Mouse (Mus musculus) hindbrain, embryonic 11.5 days (tissue): ENCODE data around the gene Ptges. TPM values are rescaled to one million over a fixed set of nuclear protein-coding genes. Genes with fewer than 3 reads are reported as not detected.
"Not testable (repeated sequence)": the region's sequence is repeated elsewhere in the genome, so short reads cannot be mapped to it uniquely, and the experiment has no call there.

Experiments used
- ATAC-seq: fragments of 200-750 bp; cut with Nextera tagmentation; 2 replicates; pipeline ENCODE4 v1.8.0; 2017; ENCODE audit warnings: mild to moderate bottlenecking, moderate TSS enrichment, moderate library complexity; ENCODE audit not compliant: low FRiP score
- DNase-seq: peaks from one replicate; pipeline ENCODE4 v3.0.0-alpha.2; 2015; ENCODE audit warnings: low spot score
- H3K27ac ChIP-seq: fragments of 300-500 bp; sonication (generic); 2 replicates; pipeline ENCODE4 v1.5.1; 2014; ENCODE audit warnings: mild to moderate bottlenecking, low read depth, low read length
- H3K27me3 ChIP-seq: fragments of 300-500 bp; sonication (generic); 2 replicates; pipeline ENCODE4 v1.6.1; 2014; ENCODE audit warnings: mild to moderate bottlenecking, low read length, moderate library complexity, mixed read lengths; ENCODE audit not compliant: control insufficient read depth, insufficient read depth
- H3K36me3 ChIP-seq: fragments of 300-500 bp; sonication (generic); 2 replicates; pipeline ENCODE4 v1.6.1; 2014; ENCODE audit warnings: mild to moderate bottlenecking, low read length, moderate library complexity, mixed read lengths; ENCODE audit not compliant: control insufficient read depth, insufficient read depth
- H3K4me1 ChIP-seq: fragments of 300-500 bp; sonication (generic); replicated peaks from 2 replicates; pipeline ENCODE4 v1.6.1; 2014; ENCODE audit warnings: low read length, mixed read lengths; ENCODE audit not compliant: control insufficient read depth, insufficient read depth
- H3K4me2 ChIP-seq: fragments of 300-500 bp; sonication (generic); replicated peaks from 2 replicates; pipeline ENCODE4 v1.6.1; 2014; ENCODE audit warnings: mild to moderate bottlenecking, low read depth, low read length
- H3K4me3 ChIP-seq: fragments of 300-500 bp; sonication (generic); 2 replicates; pipeline ENCODE4 v1.5.1; 2014; ENCODE audit warnings: low read depth, low read length
- H3K9ac ChIP-seq: fragments of 300-500 bp; sonication (generic); 2 replicates; pipeline ENCODE4 v1.6.1; 2014; ENCODE audit warnings: low read depth, low read length
- H3K9me3 ChIP-seq: fragments of 300-500 bp; sonication (generic); 2 replicates; pipeline ENCODE4 v1.6.1; 2016; ENCODE audit warnings: low read length; ENCODE audit not compliant: control insufficient read depth
- whole genome bisulfite sequencing: fragments of 180-500 bp; shearing (Covaris S2); extraction: QIAGEN DNeasy Blood & Tissue Kit; methylation state at CpG from one replicate; pipeline ENCODE4 v1.1.7; 2014; 5-methylcytosine and 5-hydroxymethylcytosine counted together
- polyA plus RNA-seq: library from polyadenylated mRNA; unstranded; fragments of >200 nt; fragmentation: Nextera tagmentation; extraction: Ambion mirVana; gene quantifications from 2 replicates; pipeline ENCODE4 v1.2.1, GENCODE M21; 2014

Ptges gene
- polyA plus RNA-seq, 1 experiment from 2014 or later = 5.6 TPM

GRCm38 (mm10) chr2:30933917-30934450 is 4.3 kb upstream of the Ptges start:
- Histone ChIP-seq H3K27ac (no peak overlapping the region), H3K4me2 (no peak overlapping the region), H3K36me3 (no peaks in the 10 kb centered on the region), H3K9ac (no peak overlapping the region), H3K4me3 (no peak overlapping the region), H3K4me1 (no peaks in the 10 kb centered on the region), H3K9me3 (no peaks in the 10 kb centered on the region), H3K27me3 (no peaks in the 10 kb centered on the region)
- ATAC-seq (no peak), DNase-seq (peak; percentile 88)
- WGBS = 21% methylated on average over 7 of the region's 7 CpGs

- no peaks in the 10 kb centered on the region for H3K36me3 ChIP-seq
- H3K4me1 ChIP-seq = no peaks in the 10 kb centered on the region
- H3K4me2 ChIP-seq = no peak overlapping the region
- ATAC-seq = no peak
- H3K9ac ChIP-seq = no peak overlapping the region
- no peak for DNase-seq
- H3K27ac ChIP-seq = no peak overlapping the region
- H3K4me3 ChIP-seq = no peak overlapping the region
- H3K9me3 ChIP-seq = no peaks in the 10 kb centered on the region
- 73% methylated on average over 6 of the region's 6 CpGs for WGBS
- no peaks in the 10 kb centered on the region for H3K27me3 ChIP-seq
These were observed 3.4 kb upstream of the Ptges start for GRCm38 (mm10) chr2:30933032-30933431.

- H3K4me1 ChIP-seq = no peaks in the 10 kb centered on the region
- DNase-seq = no peak
- no peak overlapping the region for H3K9ac ChIP-seq
- no peak overlapping the region for H3K4me2 ChIP-seq
- H3K36me3 ChIP-seq = no peaks in the 10 kb centered on the region
- H3K4me3 ChIP-seq = no peak overlapping the region
- H3K27ac ChIP-seq = no peak overlapping the region
- WGBS = 72% methylated on average over 3 of the region's 3 CpGs
- ATAC-seq = no peak
- no peaks in the 10 kb centered on the region for H3K27me3 ChIP-seq
- no peaks in the 10 kb centered on the region for H3K9me3 ChIP-seq
These were observed 2.3 kb upstream of the Ptges start for GRCm38 (mm10) chr2:30931922-30932321.

- H3K27me3 ChIP-seq, H3K4me3 ChIP-seq, DNase-seq, H3K36me3 ChIP-seq, H3K4me2 ChIP-seq, H3K9me3 ChIP-seq, H3K27ac ChIP-seq, H3K4me1 ChIP-seq, H3K9ac ChIP-seq, ATAC-seq: not testable (repeated sequence)
- 95% methylated on average over 2 of the region's 2 CpGs for WGBS
These were observed 1.2 kb upstream of the Ptges start for GRCm38 (mm10) chr2:30930846-30931245.

GRCm38 (mm10) chr2:30928893-30929482 is 675 bp downstream of the Ptges start:
- Histone ChIP-seq H3K4me2 (peak overlapping the region; percentile 52), H3K4me3 (no peak overlapping the region), H3K9ac (no peak overlapping the region), H3K27me3 (no peaks in the 10 kb centered on the region), H3K9me3 (no peaks in the 10 kb centered on the region), H3K27ac (no peak overlapping the region), H3K36me3 (no peaks in the 10 kb centered on the region), H3K4me1 (no peaks in the 10 kb centered on the region)
- WGBS = 34% methylated on average over 12 of the region's 12 CpGs
- ATAC-seq = no peak
- DNase-seq = no peak

- Histone ChIP-seq H3K9ac (no peak overlapping the region), H3K36me3 (no peaks in the 10 kb centered on the region), H3K4me1 (no peaks in the 10 kb centered on the region), H3K27me3 (no peaks in the 10 kb centered on the region), H3K4me3 (no peak overlapping the region), H3K4me2 (no peak overlapping the region), H3K9me3 (no peaks in the 10 kb centered on the region), H3K27ac (no peak overlapping the region)
- DNase-seq (peak; percentile 88), ATAC-seq (no peak)
- 20% methylated on average over 14 of the region's 14 CpGs for WGBS
These were observed 1.6 kb downstream of the Ptges start for GRCm38 (mm10) chr2:30927844-30928628.

- Histone ChIP-seq H3K36me3 (no peaks in the 10 kb centered on the region), H3K4me1 (no peaks in the 10 kb centered on the region), H3K4me2 (no peak overlapping the region), H3K9me3 (no peaks in the 10 kb centered on the region), H3K27me3 (no peaks in the 10 kb centered on the region), H3K4me3 (no peak overlapping the region), H3K27ac (no peak overlapping the region), H3K9ac (no peak overlapping the region)
- 61% methylated on average over 9 of the region's 9 CpGs for WGBS
- ATAC-seq = no peak
- DNase-seq = no peak
These were observed 2.4 kb downstream of the Ptges start for GRCm38 (mm10) chr2:30927151-30927781.

GRCm38 (mm10) chr2:30926381-30926780 is 3.3 kb downstream of the Ptges start:
- Histone ChIP-seq H3K9ac (no peak overlapping the region), H3K27me3 (no peaks in the 10 kb centered on the region), H3K27ac (no peak overlapping the region), H3K4me2 (no peak overlapping the region), H3K36me3 (no peaks in the 10 kb centered on the region), H3K4me1 (no peaks in the 10 kb centered on the region), H3K9me3 (no peaks in the 10 kb centered on the region), H3K4me3 (no peak overlapping the region)
- DNase-seq (no peak), ATAC-seq (no peak)
- 81% methylated on average over 4 of the region's 4 CpGs for WGBS
